Mouse (Mus musculus) B cell, adult 2 months (primary cell): ENCODE results near the gene Eef1e1.
"Not testable (repeated sequence)": the region's sequence is repeated elsewhere in the genome, so short reads cannot be mapped to it uniquely, and the experiment has no call there.

Experiments
- DNase-seq, 2 experiments: peaks; one replicate each; pipeline ENCODE4 v3.0.0; 2022

Eef1e1 gene

GRCm38 (mm10) chr13:38624292-38624902 lies 34.5 kb downstream of the Eef1e1 start:
- DNase-seq = no peak

GRCm38 (mm10) chr13:38623296-38623695 lies 35.6 kb downstream of the Eef1e1 start:
- DNase-seq = no peak

DNA sequence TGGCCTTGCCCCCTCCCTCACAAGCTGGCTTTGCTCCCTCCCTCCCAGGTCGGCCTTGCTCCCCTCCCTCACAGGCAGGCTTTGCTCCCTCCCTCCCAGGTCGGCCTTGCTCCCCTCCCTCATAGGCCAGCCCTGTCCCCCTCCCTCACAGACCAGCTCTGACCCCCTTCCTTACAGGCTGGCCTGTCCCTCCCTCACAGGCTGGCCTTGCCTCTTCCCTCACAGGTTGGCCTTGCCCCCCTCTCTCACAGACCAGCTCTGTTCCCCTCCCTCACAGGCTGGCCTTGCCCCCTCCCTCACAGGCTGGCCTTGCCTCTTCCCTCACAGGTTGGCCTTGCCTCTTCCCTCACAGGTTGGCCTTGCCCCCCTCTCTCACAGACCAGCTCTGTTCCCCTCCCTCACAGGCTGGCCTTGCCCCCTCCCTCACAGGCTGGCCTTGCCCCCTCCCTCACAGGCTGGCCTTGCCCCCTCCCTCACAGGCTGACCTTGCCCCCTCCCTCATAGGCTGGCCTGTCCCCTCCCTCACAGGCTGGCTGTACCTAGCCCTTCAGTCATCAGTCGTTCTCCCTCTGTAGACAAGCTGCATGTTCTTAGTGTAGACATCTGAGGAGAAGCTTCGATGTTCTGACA lies 40.7 kb downstream of the Eef1e1 start:
- DNase-seq = not testable (repeated sequence)

DNA sequence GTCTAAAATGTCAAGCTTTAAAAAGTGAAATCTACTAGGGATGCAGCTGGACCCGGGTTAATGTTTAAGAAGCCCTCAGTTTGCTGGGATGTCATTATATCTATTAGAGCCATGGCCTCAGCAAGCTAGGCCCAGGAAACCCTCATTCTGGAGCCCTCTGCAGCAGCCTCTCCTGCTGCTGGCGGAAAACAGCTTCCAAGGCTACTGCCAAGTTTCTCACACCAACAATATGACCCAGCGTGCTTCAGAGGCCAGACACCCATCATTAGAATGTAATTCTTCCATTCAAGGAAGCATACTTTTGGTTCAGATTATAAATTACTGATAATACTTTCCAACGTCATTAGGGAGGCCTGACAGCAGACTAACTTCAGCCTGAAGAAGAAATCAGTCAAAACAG lies 42.0 kb downstream of the Eef1e1 start:
- no peak for DNase-seq

DNA sequence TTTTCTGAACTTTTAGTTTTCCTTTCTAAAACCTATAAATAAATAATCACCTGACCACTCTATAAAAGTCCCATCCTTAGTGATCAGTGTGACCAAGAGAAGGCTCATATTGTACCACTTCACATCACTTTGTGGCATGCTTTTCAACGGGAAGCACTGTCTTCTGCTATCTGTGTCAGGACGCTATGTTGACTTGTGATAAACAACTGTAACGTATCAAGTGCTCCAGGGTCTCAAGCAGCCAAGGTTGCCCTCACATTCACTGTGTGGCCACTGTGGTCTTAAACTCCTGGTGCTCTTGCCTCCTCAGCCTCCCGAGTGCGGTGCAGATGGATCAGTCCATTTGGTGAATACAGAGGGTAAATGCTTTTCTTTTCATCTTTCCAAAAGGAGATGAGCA lies 43.2 kb downstream of the Eef1e1 start:
- no peak for DNase-seq

DNA sequence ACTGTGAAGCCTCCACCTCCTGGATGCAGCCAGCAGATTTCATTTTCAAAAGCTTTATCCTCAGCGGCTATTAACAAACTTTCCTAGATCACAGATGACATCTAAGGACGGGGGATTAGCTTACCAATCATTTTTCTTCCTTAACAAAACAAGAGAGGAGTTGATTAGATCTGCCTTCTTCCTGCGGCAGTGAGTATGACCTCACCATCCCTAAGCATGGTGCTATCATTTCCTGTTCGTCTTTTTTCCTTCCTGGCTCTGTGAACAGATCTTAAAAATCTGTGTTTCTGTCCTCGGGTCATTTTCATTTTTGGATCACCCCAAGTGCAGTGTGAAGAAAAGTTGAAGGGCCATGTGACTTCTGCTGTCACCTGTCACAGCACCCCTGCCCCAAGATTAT lies 44.6 kb downstream of the Eef1e1 start:
- no peak for DNase-seq

- no peak for DNase-seq
Observed at GRCm38 (mm10) chr13:38613583-38613982, 45.3 kb downstream of the Eef1e1 start.

- no peak for DNase-seq
Observed at GRCm38 (mm10) chr13:38612608-38613007, 46.2 kb downstream of the Eef1e1 start.

DNA sequence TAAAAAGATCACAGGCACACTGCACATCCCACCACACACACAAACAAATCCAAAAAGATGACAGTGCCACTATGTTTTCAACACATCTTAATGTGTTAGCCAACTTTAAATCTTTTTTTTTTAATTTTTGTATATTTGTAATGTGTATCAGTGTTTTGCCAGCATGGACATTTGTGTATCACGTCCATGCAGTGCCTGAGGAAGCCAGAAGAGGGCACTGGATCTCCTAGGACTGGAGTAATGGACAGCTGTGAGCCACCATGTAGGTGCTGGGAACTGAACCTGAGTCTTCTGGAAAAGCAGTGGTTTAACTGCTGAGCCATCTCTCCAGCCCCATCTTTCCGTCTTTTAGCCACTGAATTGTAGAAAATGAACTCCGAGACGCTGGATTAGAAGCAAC lies 46.7 kb downstream of the Eef1e1 start:
- no peak for DNase-seq

DNA sequence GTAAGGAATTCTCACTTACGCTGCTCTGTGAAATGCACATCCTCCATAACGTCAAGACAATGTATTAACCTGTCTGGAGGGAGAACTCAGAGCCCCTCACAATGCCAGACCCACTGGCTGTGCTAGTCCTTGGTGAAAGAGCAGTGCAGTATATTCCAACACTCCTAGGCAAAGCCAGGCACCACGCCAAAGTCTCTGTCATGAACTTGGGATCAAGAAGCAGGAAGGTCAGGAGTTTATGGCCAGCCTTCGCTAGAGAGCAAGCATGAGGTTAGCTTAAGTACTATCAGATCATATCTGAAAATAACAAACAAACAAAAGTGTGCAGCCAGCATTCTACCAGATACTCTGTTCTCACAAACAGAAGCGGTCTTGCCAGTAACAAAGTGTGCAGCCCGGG lies 48.5 kb downstream of the Eef1e1 start:
- no peak for DNase-seq

DNA sequence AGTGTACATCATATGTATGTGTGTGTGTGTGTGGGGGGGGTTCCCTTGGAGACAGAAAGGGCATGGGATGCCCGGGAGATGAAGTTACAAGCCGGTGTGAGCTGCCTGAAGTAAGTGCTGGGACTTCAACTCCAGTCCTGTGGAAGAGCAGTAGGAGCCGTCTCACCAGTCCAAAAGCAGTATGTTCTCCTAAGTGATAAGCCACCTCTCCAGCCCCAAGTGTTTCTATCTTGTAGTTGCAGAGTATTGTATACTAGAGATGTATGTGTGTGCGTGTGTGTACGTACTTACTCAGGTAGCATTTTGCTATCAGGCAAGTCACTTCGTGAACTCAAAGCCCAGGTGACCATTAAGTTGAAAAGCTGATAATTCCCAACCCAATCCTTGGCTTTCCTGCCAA lies 51.7 kb downstream of the Eef1e1 start:
- DNase-seq = no peak

DNA sequence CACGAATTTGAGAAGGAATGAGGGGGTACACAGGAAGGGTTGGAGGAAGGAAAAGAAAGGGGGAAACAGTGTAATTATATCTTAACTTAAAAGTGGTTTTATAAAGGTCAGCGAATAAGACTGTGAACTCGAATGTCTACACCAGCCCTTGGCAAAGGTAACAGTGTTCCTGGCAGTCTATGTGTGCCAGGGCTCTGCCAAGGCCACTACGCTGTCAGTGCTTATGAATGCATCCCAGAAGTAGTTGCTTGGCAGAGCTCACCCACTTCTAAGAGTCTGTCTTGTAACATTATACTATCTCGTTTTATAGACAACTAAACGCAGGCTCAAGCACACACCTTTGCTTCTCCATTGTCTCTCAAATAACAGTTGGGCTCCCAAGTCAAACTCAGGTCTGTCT lies 53.5 kb downstream of the Eef1e1 start:
- no peak for DNase-seq

DNA sequence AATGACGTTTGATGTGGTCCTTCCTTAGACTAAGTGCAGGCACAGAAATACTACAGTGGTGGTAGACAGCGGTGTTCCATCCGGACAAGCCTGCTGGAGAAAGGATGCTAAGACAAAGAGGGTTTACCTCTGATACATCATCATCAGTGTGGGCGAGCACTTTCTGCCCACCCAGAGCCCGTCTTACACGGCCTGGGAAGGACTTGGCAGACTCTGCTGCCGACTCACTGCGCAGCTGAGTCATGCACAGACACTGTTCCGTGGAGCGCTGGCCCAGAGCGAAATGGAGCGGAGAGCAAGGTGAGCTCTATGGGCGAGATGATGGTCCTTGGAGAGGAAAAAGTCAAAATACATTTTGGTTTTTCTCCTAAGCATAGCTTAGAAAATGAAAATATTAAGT lies 55.9 kb downstream of the Eef1e1 start:
- DNase-seq = no peak

GRCm38 (mm10) chr13:38602243-38602832 lies 56.5 kb downstream of the Eef1e1 start:
- no peak for DNase-seq

DNA sequence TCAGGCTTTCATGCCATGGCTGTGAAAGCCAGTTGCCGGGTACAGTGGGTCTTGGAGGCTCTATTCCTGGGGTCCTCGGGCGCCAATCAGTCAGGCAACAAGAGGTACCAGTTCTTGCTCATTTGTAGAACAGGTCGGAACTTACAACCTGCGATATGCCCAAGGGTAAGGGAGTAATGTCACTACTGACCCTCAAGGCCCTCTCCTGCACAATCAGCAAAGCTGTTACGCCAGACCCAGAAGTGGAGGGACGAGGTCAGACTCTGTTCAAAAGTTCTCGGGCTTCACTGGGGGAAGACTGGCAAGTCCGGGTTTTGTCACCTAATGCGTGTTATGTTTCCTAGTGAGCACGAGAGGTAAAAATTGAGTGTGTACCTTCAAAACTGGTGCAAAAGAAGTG lies 58.0 kb downstream of the Eef1e1 start:
- no peak for DNase-seq

- DNase-seq = no peak
Observed at GRCm38 (mm10) chr13:38597076-38597475, 61.8 kb downstream of the Eef1e1 start.

- DNase-seq = no peak
Observed at GRCm38 (mm10) chr13:38596461-38596860, 62.4 kb downstream of the Eef1e1 start.
